Mouse (Mus musculus) lung, embryonic 14.5 days (tissue): ENCODE results near the gene D430041D05Rik. TPM values are rescaled to one million over a fixed set of nuclear protein-coding genes. Genes with fewer than 3 reads are reported as not detected.

Experiments used
- ATAC-seq: fragments of 200-750 bp; cut with Nextera tagmentation; 2 replicates; pipeline ENCODE4 v1.8.0; 2017; ENCODE audit warnings: mild to moderate bottlenecking, moderate TSS enrichment, moderate library complexity; ENCODE audit not compliant: insufficient read depth
- DNase-seq: peaks from one replicate; pipeline ENCODE4 v3.0.0-alpha.2; 2015
- H3K27ac ChIP-seq: fragments of 300-500 bp; sonication (generic); 2 replicates; pipeline ENCODE4 v1.5.1; 2014; ENCODE audit warnings: low read depth, mild to moderate bottlenecking, moderate library complexity
- H3K27me3 ChIP-seq: fragments of 300-500 bp; sonication (generic); 2 replicates; pipeline ENCODE4 v1.6.1; 2014; ENCODE audit warnings: low read length, control low read depth; ENCODE audit not compliant: insufficient read depth
- H3K36me3 ChIP-seq: fragments of 300-500 bp; sonication (generic); 2 replicates; pipeline ENCODE4 v1.6.1; 2014; ENCODE audit warnings: control low read depth; ENCODE audit not compliant: insufficient read depth
- H3K4me1 ChIP-seq: fragments of 300-500 bp; sonication (generic); 2 replicates; pipeline ENCODE4 v1.6.1; 2014; ENCODE audit warnings: antibody characterized with exemption, control low read depth; ENCODE audit not compliant: insufficient read depth
- H3K4me2 ChIP-seq: fragments of 300-500 bp; sonication (generic); 2 replicates; pipeline ENCODE4 v1.6.1; 2014; ENCODE audit warnings: mild to moderate bottlenecking
- H3K4me3 ChIP-seq: fragments of 300-500 bp; sonication (generic); 2 replicates; pipeline ENCODE4 v1.5.1; 2014; ENCODE audit warnings: low read depth, low read length
- H3K9ac ChIP-seq: fragments of 300-500 bp; sonication (generic); 2 replicates; pipeline ENCODE4 v1.6.1; 2014
- H3K9me3 ChIP-seq: fragments of 300-500 bp; sonication (generic); 2 replicates; pipeline ENCODE4 v1.6.1; 2016; ENCODE audit warnings: low read depth, low read length, control low read depth
- CTCF ChIP-seq: IDR thresholded peaks from 2 replicates; pipeline ENCODE4 v1.5.1; 2016; ENCODE audit warnings: antibody characterized with exemption, low read depth
- WGBS: fragments of 180-500 bp; shearing (Covaris S2); extraction: QIAGEN DNeasy Blood & Tissue Kit; methylation state at CpG from one replicate; pipeline ENCODE4 v1.1.7; 2014; 5-methylcytosine and 5-hydroxymethylcytosine counted together
- polyA plus RNA-seq: library from polyadenylated mRNA; unstranded; fragments of >200 nt; fragmentation: Nextera tagmentation; extraction: Ambion mirVana; gene quantifications from 2 replicates; pipeline ENCODE4 v1.2.1, GENCODE M21; 2014

Gene D430041D05Rik
- polyA plus RNA-seq, 1 experiment from 2014 or later: 1.3 TPM

- H3K4me3 ChIP-seq: no peak overlapping the region
- WGBS: 81% methylated on average over 8 of the region's 8 CpGs
- no peaks in the 10 kb centered on the region for H3K9me3 ChIP-seq
- no peak for TF ChIP-seq CTCF
- no peaks in the 10 kb centered on the region for H3K27me3 ChIP-seq
- H3K9ac ChIP-seq: no peak overlapping the region
- no peak overlapping the region for H3K4me2 ChIP-seq
- ATAC-seq: no peak
- H3K36me3 ChIP-seq: no peaks in the 10 kb centered on the region
- DNase-seq: no peak
- no peak overlapping the region for H3K27ac ChIP-seq
- H3K4me1 ChIP-seq: no peaks in the 10 kb centered on the region
These were observed 268.7 kb downstream of the D430041D05Rik start for GRCm38 (mm10) chr2:104142140-104142539.

DNA sequence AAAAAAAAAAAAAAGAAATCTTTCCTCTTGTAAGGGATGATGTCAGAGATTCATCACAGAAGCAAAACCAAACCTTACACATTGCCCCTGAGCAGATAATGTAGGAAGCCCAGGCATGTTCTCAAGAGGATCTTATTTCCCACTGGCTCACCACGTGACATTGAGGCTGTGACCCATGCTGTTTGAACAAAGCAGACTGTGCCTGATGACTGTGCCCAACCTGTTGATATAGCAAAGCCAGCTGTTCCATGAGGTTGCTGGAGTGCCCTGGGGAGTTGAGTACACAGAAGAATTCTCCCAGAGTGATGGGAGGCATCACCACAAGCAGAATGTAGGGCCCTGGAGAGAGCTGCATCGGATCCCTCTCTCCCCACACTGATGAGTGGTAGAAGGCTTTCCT lies 274.9 kb downstream of the D430041D05Rik start:
- no peak overlapping the region for H3K27ac ChIP-seq
- H3K9me3 ChIP-seq: no peaks in the 10 kb centered on the region
- H3K36me3 ChIP-seq: no peaks in the 10 kb centered on the region
- H3K9ac ChIP-seq: no peak overlapping the region
- no peak for TF ChIP-seq CTCF
- ATAC-seq: no peak
- H3K4me3 ChIP-seq: no peak overlapping the region
- no peak for DNase-seq
- WGBS: 25% methylated on average over 2 of the region's 2 CpGs
- no peaks in the 10 kb centered on the region for H3K27me3 ChIP-seq
- H3K4me2 ChIP-seq: no peak overlapping the region
- no peaks in the 10 kb centered on the region for H3K4me1 ChIP-seq

GRCm38 (mm10) chr2:104134150-104135056 lies 276.4 kb downstream of the D430041D05Rik start:
- ATAC-seq: peak; percentile 41; the same call in 1 of the 2 replicates
- WGBS: 39% methylated on average over 8 of the region's 8 CpGs

DNA sequence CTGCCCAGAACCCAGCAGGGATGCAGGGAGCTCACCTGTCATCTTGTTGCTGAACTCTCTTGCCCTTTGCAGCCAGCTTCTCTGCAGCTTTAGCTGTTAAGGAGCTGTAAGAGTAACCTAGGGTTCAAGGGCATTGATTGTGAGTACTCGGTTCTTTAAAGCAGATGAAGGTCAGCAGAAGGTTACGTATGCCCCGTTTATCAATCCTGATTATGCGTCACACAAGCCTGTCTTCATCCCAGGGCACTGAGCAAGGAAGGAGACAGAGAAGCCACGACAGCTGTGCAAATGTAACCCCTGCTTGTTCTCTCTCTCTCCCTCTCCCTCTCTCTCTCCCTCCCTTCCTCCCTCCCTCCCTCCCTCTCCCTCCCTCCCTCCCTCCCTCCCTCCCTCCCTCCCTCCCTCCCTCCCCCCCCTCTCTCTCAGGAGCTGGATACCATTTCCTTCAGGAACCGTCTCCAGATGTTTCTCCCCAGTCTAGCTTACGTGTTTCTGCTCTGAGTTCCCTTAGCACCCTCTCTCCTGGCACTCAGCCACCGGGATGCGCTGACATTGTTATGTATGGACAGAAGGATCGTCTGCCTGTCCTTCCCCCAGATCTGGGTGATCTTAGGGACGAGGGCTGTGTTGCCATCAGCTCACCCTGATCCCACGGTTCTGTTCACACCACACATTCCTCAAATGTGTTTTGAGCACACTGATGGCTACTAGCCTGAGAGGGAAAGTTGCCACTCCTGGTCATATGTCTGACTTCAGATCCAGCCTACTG lies 277.6 kb downstream of the D430041D05Rik start:
- peak; percentile 29 for DNase-seq
- no peaks in the 10 kb centered on the region for H3K4me1 ChIP-seq
- no peak overlapping the region for H3K4me2 ChIP-seq
- ATAC-seq: no peak
- no peak overlapping the region for H3K9ac ChIP-seq
- no peaks in the 10 kb centered on the region for H3K36me3 ChIP-seq
- H3K4me3 ChIP-seq: no peak overlapping the region
- H3K27ac ChIP-seq: no peak overlapping the region
- H3K9me3 ChIP-seq: no peaks in the 10 kb centered on the region
- 9% methylated on average over 12 of the region's 12 CpGs for WGBS
- no peak for TF ChIP-seq CTCF
- no peaks in the 10 kb centered on the region for H3K27me3 ChIP-seq

More at GRCm38 (mm10) chr2:104134150-104135056, 276.4 kb downstream of the D430041D05Rik start:
- TF ChIP-seq CTCF: peak; percentile 96
- peak; percentile 90 for DNase-seq
- Histone ChIP-seq H3K36me3 (no peaks in the 10 kb centered on the region), H3K9ac (no peak overlapping the region), H3K4me3 (no peak overlapping the region), H3K4me1 (no peaks in the 10 kb centered on the region), H3K9me3 (no peaks in the 10 kb centered on the region), H3K27me3 (no peaks in the 10 kb centered on the region), H3K27ac (no peak overlapping the region), H3K4me2 (no peak overlapping the region)

DNA sequence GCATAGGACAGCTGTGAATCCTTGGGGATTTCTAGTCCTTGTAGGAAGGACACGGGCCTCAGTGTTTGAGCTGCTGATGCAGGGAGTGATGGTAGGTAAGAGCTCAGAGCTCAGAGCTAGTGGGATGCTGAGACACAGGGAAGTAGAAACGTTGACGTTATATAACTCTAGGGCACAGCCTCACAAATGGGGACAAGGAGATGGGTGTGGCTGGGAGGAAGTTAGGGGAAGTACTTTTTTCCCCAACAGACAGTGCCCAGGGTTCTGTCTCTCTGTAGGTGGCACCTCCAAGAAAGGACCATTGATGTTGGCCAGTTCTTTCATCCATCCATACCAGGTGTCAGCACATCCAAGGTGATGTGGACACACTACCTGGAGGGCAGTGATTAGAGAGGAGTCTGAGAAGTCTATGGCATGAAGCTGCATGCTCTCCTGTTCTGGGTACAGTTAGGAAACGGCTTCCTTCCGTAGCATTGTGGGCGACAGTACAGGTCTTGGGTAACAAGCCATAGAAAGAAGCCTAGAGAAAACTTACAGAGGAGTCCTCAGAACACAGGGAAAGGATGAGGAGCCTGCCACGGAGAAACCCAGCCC lies 278.4 kb downstream of the D430041D05Rik start:
- H3K9ac ChIP-seq: no peak overlapping the region
- no peak overlapping the region for H3K4me3 ChIP-seq
- no peaks in the 10 kb centered on the region for H3K27me3 ChIP-seq
- no peak for ATAC-seq
- no peak for TF ChIP-seq CTCF
- WGBS: 66% methylated on average over 7 of the region's 7 CpGs
- no peak overlapping the region for H3K4me2 ChIP-seq
- no peak overlapping the region for H3K27ac ChIP-seq
- H3K36me3 ChIP-seq: no peaks in the 10 kb centered on the region
- no peaks in the 10 kb centered on the region for H3K9me3 ChIP-seq
- no peak for DNase-seq
- H3K4me1 ChIP-seq: no peaks in the 10 kb centered on the region

- H3K9me3 ChIP-seq: no peaks in the 10 kb centered on the region
- no peak for ATAC-seq
- no peaks in the 10 kb centered on the region for H3K4me1 ChIP-seq
- H3K27me3 ChIP-seq: no peaks in the 10 kb centered on the region
- H3K36me3 ChIP-seq: no peaks in the 10 kb centered on the region
- H3K4me3 ChIP-seq: no peak overlapping the region
- TF ChIP-seq CTCF: peak; percentile 66
- 72% methylated on average over 3 of the region's 3 CpGs for WGBS
- no peak overlapping the region for H3K4me2 ChIP-seq
- no peak overlapping the region for H3K27ac ChIP-seq
- DNase-seq: peak; percentile 65
- no peak overlapping the region for H3K9ac ChIP-seq
These were observed 279.8 kb downstream of the D430041D05Rik start for GRCm38 (mm10) chr2:104130969-104131368.

GRCm38 (mm10) chr2:104130165-104130564 lies 280.6 kb downstream of the D430041D05Rik start:
- peak; percentile 63; the same call in 1 of the 2 replicates for ATAC-seq
- H3K27ac ChIP-seq: no peak overlapping the region
- no peak overlapping the region for H3K4me2 ChIP-seq
- no peaks in the 10 kb centered on the region for H3K9me3 ChIP-seq
- TF ChIP-seq CTCF: no peak
- WGBS: 49% methylated on average over 6 of the region's 6 CpGs
- H3K4me3 ChIP-seq: no peak overlapping the region
- no peak for DNase-seq
- H3K9ac ChIP-seq: no peak overlapping the region
- 0 out of 2 replicates have a peak, but pooled peaks cover 3% of the 10 kb centered on the region for H3K27me3 ChIP-seq
- H3K36me3 ChIP-seq: no peaks in the 10 kb centered on the region
- no peaks in the 10 kb centered on the region for H3K4me1 ChIP-seq
